Mouse (Mus musculus): ENCODE measurements around the gene Spint4.

Spint4 gene

DNA sequence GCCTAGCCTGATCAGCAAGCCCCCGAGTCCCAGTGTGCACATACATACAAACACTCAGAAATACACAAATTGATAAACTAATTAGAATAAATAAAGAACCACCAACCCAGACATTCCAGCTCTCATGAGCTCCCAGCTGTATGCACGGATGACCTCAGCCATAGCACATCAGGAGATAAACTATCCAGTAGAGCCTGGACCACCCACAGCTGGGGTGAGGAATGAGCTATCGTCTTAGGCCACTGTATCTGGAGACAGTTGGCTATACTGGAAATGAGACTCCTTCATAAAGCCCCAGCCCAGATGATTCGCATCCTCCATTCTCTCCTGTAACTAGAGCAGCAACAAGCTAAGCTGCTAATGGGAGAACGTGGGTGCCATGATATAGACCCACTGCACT is 36.5 kb downstream of the Spint4 start:
- DNase-seq: no peak

DNA sequence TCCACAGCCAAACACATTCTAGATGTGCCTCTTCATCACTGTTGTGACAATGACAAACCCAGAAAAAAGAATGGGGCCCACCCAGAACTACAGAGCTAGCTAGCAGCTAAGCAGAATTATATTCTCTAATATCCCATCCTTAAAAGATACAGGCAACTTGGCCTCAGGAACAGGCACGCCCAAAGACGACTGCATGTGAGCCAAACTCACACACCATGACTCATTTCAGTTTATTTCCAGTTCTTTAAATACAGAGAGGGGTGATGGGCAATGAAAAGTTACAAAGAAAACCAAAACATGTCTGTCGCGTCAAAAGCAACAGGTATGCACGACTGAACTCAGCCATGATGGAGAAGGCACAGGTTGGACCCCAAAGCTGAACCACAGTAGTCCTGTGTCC is 37.1 kb downstream of the Spint4 start:
- no peak for DNase-seq

DNA sequence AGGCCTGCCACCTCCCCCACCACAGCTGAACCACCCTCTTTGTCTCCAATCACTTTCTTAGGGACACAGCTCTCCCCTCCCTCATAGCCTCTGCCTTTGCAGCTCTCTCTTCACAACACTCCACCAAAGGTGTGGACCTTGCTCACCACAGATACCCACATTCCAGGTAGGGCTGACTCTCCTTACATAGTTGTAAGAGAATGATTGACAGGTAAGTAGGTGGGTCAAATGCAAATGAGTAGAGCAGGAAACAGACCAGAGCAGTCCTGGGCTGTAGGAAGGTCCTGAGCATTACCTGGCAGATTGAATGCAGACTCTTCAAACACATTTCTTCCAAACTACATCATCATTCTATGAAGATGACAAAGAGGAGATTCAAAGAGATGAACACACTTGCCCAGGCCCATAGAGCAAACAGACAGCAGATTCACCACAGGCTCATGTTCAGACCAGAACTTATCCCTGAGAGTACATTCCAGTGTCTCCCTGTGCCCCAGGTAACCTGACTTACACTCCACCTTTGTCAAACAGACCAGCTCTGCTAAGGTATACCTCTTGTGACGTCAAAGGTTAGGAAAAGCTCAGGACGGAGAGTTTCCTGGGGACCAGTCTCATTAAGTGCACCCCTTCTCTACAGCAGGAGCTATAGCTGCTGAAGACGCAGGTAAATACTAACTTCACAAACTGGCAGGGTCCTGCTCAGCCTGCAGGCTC is 39.2 kb downstream of the Spint4 start:
- no peak for DNase-seq

DNA sequence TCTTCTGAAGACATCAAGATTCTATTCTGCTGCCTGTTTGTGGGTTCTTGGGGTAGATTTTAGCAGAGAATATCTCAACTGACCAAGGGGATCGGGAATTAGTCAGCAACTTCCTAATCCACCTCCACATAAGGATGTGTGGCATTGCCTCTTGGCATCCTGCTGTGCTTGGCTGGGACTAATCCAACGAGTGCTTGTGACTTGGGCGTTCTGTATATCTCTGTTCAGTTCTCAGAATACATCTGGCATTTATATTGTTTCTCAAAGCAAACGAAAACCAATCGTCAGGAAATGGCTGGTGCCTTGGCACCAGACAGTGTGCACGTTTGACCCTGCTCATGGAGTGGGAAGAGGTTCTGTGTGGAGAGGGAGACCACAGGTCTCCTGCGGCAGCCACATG is 41.6 kb downstream of the Spint4 start:
- DNase-seq: no peak

DNA sequence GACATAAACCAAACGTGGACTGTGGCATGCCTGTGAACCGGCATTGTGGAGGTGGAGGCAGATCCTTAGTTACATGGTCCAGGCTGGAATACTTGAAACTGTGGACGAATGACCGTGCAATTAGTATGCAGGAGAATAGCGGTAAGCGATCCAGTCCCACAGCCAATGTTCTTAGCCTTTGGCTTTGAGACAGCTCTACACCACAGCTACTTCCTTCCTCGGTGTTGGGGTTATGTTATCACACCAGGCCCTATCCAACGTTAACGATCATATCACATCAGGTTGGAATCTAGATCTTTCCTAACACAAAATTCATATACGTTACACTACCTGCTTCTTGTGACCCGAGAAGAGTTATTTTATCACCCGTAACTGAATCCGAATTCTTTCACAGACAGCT is 46.7 kb downstream of the Spint4 start:
- peak; percentile 86 for DNase-seq

DNA sequence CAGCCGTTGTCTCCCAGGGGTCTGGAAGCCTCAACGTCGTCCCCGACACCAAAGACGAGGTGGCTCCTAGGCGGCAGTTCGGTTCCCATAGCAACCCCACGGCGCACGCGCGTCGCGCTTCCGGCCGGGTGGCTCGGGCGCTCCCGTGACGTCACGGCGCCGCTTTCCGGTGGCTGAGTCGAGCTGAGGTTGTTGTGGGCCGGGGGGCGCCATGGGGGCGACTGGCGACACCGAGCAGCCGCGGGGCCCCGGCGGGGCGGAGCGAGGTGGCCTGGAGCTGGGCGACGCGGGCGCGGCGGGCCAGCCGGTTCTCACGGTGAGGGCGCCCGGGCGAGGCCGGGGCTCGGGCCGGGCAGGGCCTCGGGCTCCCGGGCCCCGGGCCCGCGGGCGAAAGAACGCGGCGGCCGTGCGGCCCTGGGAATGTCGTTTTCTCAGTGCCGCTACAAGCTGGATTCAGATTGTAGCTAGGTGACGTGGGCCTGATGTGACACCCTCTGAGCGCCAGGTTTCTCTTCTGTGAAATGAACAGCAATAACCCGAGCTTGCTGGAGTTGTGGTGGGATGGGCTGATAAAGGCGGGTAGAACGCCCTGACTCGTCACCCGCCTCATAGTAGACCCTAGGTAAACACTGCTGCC is 47.7 kb downstream of the Spint4 start, which contains the start of the genes Wfdc3 and Dnttip1:
TSS of gene Wfdc3 (minus strand) at position 89 of the 637 bp plus-strand sequence.
TSS of gene Dnttip1 (plus strand) at position 141 of the 637 bp plus-strand sequence.
- DNase-seq: peak; percentile 99

DNA sequence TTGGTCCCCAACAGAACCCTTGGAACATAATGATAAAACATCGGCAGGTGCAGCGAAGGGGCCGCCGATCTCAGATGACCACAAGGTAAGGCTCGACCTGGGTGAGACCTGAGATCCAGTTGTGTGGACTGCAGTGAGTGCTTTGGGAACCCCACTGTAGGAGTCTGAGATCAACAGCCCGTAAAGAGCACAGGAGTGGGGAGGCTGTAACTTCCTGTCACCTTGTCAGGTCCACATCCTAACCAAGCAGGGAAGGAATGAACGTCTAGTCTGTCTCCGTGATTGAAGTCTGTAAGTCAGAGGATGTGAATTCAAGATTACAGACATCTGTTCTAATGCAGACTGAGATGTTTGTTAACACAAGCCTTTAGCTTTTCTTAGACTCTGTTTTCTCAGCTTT is 48.4 kb downstream of the Spint4 start:
- no peak for DNase-seq

DNA sequence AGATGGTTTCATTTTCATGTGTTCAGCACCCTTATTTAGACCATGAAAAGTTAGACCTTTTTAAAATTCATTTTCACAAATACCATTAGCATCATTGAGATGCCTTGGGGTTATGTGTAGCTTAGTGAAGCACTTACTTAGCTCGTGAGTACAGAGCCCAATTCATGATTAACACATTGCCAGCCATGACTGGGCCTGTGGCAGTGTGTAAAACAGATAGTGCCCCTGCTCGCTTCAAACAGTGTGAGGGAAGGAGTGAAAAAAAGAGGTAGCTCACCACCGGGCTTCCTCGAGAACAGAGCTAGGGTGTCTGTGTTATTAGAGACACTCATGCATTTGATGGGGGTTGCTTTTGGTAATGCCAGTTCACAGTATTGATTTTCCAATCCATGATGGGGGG is 49.9 kb downstream of the Spint4 start:
- DNase-seq: no peak

DNA sequence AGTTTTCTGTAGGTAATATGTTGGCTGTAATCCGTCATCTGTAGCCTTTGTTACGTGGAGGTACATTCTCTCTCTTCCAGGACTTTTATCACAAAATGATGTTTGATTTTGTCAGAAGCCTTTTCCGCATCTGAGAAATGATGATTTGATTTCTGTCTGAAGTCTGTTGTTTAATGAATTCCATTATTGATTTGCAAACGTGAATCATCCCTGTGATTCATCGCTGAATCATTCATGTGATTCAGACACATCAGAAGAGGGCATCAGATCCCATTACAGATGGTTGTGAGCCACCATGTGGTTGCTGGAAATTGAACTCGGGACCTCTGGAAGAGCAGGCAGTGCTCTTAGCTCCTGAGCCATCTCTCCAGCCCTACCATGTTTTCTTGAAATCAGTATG is 50.7 kb downstream of the Spint4 start:
- no peak for DNase-seq

Measured in heart, adult 11 months (tissue).